Comparison of ENCODE assay signal across 11 mouse cellular contexts in the genomic region with DNA sequence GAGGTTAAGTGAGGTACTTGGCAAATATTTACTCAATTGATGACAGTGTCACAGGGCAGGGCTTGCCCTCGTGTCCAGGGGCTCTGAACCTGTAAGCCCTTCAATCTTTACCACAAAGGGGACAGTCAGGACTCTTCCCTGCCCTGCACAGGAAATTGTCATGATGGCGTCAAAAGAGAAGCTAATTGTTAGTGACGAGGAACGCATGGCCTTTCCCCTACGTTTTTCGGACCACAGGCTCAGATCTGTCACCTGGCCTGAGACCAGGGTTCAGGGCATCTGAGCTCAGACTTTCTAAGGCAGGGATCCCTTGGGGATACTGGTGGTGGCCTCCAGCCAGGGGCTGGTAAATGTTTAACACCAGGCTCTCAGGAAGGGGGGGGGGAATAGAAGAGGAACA. TPM values are rescaled to one million over a fixed set of nuclear protein-coding genes. Genes with fewer than 3 reads are reported as not detected.
DNase-seq lines count a peak whose midpoint lies in the region; ATAC-seq and TF ChIP-seq lines count a peak whose summit lies in the region.
"Had no signal": no experiment of that assay in that cellular context is flagged by ENCODE, and none has a peak within 500 bp of the region (broad histone marks: within the 10 kb centered on the region; RNA-seq: fewer than 3 reads in every experiment).

No protein-coding gene starts in this region.

- no peaks in the 10 kb centered on the region for H3K27me3 ChIP-seq in ES-Bruce4 (ENCODE audit: control insufficient read depth, insufficient read depth, low read length, poor library complexity, severe bottlenecking)
- peaks cover 4% of the 10 kb centered on the region; the same call in 1 of the 2 replicates for H3K27me3 ChIP-seq in liver, postnatal 0 days (ENCODE audit: insufficient read depth, low read length)

- ATAC-seq in liver, postnatal 0 days = peak; percentile 83
- ATAC-seq: activated CD4-positive, CD25-positive, alpha-beta regulatory T cell, adult 4 months had no signal

- no peak for TF ChIP-seq POLR2A in ES-Bruce4 (IDR thresholded peaks at IDR 0.05; ENCODE audit: insufficient read depth, low read length)

- WGBS in liver, postnatal 0 days (ENCODE audit: insufficient replicate concordance) = 11% methylated on average over 6 of the region's 6 CpGs

- peak overlapping the region; percentile 22 for H3K4me2 ChIP-seq in liver, postnatal 0 days (ENCODE audit: low read depth, low read length)
- H3K4me2 ChIP-seq: heart, embryonic 11.5 days had no signal

- DNase-seq in adrenal gland, postnatal 10 days = peak; percentile 80
- DNase-seq in adrenal gland, postnatal 4 days (ENCODE audit: low spot score in 2 of 2) = no peak
- DNase-seq in kidney, adult 9 months = peak; percentile 89
- DNase-seq in liver, postnatal 0 days = peak; percentile 70
- no peak for DNase-seq in left cerebral cortex, adult 11 months (ENCODE audit: low spot score)
- DNase-seq in spleen, postnatal 14 days (ENCODE audit: low spot score in 2 of 2) = no peak
- no peak for DNase-seq in cerebellum, postnatal 4 days (ENCODE audit: low spot score in 2 of 2)
- DNase-seq: cerebellum, adult 11-12 months had no signal

- H3K4me1 ChIP-seq in ES-Bruce4 (ENCODE audit: control insufficient read depth, insufficient read depth, low read length) = peaks cover 26% of the 10 kb centered on the region
- H3K4me1 ChIP-seq in liver, postnatal 0 days (ENCODE audit: insufficient read depth) = peaks cover 38% of the 10 kb centered on the region

- no peaks in the 10 kb centered on the region for H3K9me3 ChIP-seq in ES-Bruce4 (replicated peaks; ENCODE audit: control insufficient read depth, insufficient read depth, low read length, poor library complexity, severe bottlenecking)
- no peaks in the 10 kb centered on the region for H3K9me3 ChIP-seq in liver, postnatal 0 days (ENCODE audit: low read length)

- H3K27ac ChIP-seq in ES-Bruce4 (ENCODE audit: insufficient read depth, low read length) = peak overlapping the region; percentile 96
- peak overlapping the region; percentile 80 for H3K27ac ChIP-seq in liver, postnatal 0 days (ENCODE audit: low read depth)

- TF ChIP-seq CTCF in ES-Bruce4 (IDR thresholded peaks at IDR 0.05; ENCODE audit: low read depth, low read length) = no peak
- TF ChIP-seq CTCF in liver, postnatal 0 days (IDR thresholded peaks at IDR 0.05; ENCODE audit: low read depth) = no peak

- H3K36me3 ChIP-seq in ES-Bruce4 (ENCODE audit: control insufficient read depth, insufficient read depth, low read length, poor library complexity, severe bottlenecking) = no peaks in the 10 kb centered on the region
- no peaks in the 10 kb centered on the region for H3K36me3 ChIP-seq in liver, postnatal 0 days (replicated peaks; ENCODE audit: insufficient read depth, low read length)

- H3K9ac ChIP-seq in ES-Bruce4 (ENCODE audit: low read depth, poor library complexity, severe bottlenecking) = peak overlapping the region; percentile 22
- no peak overlapping the region for H3K9ac ChIP-seq in liver, postnatal 0 days (replicated peaks)

- TF ChIP-seq EP300 in ES-Bruce4 (IDR thresholded peaks at IDR 0.05; ENCODE audit: insufficient read depth, low read depth, low read length) = no peak
- peak; percentile 53; the same call in 1 of the 2 replicates for TF ChIP-seq EP300 in liver, postnatal 0 days (IDR thresholded peaks at IDR 0.05; ENCODE audit: low read depth)

- no peak overlapping the region for H3K4me3 ChIP-seq in ES-Bruce4 (ENCODE audit: low read depth, low read length)
- H3K4me3 ChIP-seq in liver, postnatal 0 days (ENCODE audit: low read depth, low read length) = no peak overlapping the region

RNA-seq across cellular contexts. Expression of a gene that starts 19.9 kb away (rescaled TPM):
- total RNA-seq in adrenal gland, postnatal 10 days (2021) = 10 to 100 TPM; 13.4 to 18.1 TPM
- total RNA-seq in adrenal gland, postnatal 4 days (2021) = 10 to 100 TPM; 19.0 to 21.5 TPM
- 44.7 and 51.3 TPM in 2 replicates for polyA plus RNA-seq in ES-Bruce4 (2011; ENCODE audit: insufficient read depth, insufficient read length, low read depth, missing spikeins)
- polyA plus RNA-seq in liver, postnatal 0 days (2015; fragmentation: Nextera tagmentation; extraction: Ambion mirVana) = 1.5 and 2.4 TPM in 2 replicates
- polyA plus RNA-seq: activated CD4-positive, CD25-positive, alpha-beta regulatory T cell, adult 4 months had no signal

RNA-seq across cellular contexts. Expression of a gene that starts 41.9 kb away (rescaled TPM):
- 10 to 100 TPM; 29.0 to 31.0 TPM for total RNA-seq in adrenal gland, postnatal 10 days (2021)
- 10 to 100 TPM; 37.5 to 39.2 TPM for total RNA-seq in adrenal gland, postnatal 4 days (2021)
- 7.5 and 8.3 TPM in 2 replicates for polyA plus RNA-seq in ES-Bruce4 (2011; ENCODE audit: insufficient read depth, insufficient read length, low read depth, missing spikeins)
- 3.0 and 4.2 TPM in 2 replicates for polyA plus RNA-seq in liver, postnatal 0 days (2015; fragmentation: Nextera tagmentation; extraction: Ambion mirVana)
- polyA plus RNA-seq: activated CD4-positive, CD25-positive, alpha-beta regulatory T cell, adult 4 months had no signal

Comparison
In these comparisons a context has a peak if more than half of its experiments do, and no peak if none do; other contexts are left out.
1. DNase-seq: peak in adrenal gland, postnatal 10 days (single experiment), kidney, adult 9 months (single experiment) and liver, postnatal 0 days (single experiment); none in adrenal gland, postnatal 4 days (0 of 2), left cerebral cortex, adult 11 months (single experiment), spleen, postnatal 14 days (0 of 2) and cerebellum, postnatal 4 days (0 of 2).